Mouse (Mus musculus): ENCODE results near the gene 4930595D18Rik. TPM values are rescaled to one million over a fixed set of nuclear protein-coding genes. Genes with fewer than 3 reads are reported as not detected.

4930595D18Rik gene
- polyA plus RNA-seq, 1 experiment from 2014 or later, result not detected

GRCm38 (mm10) chr12:111192777-111193176 is 8.5 kb upstream of the 4930595D18Rik start:
- 80% methylated on average over 6 of the region's 6 CpGs for WGBS

DNA sequence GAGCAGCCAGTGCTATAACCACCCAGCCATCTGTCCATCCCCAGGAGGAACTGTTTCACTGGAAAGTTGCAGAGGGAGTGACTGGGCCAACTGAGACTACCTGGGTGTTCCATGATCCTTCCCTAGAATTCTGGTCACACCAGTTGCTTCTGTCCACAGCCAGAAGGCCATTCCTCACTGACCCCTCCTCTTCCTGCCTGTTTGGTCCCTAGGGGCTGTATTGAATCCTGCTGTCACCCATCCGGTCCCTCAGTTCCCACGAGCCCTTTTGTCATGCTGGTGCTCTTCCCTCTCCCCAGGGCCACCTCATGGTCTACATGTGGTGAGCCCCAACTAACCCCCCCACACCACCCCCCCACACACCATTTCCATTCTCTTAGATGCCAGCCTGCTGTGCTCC is 6.6 kb upstream of the 4930595D18Rik start:
- no peak overlapping the region for H3K27ac ChIP-seq
- no peaks in the 10 kb centered on the region for H3K27me3 ChIP-seq
- peaks cover 4% of the 10 kb centered on the region for H3K36me3 ChIP-seq
- H3K9me3 ChIP-seq, result no peaks in the 10 kb centered on the region
- H3K4me2 ChIP-seq (replicated peaks), result no peak overlapping the region
- ATAC-seq, result no peak
- 73% methylated on average over 2 of the region's 2 CpGs for WGBS
- H3K4me3 ChIP-seq (replicated peaks), result no peak overlapping the region
- peaks cover 17% of the 10 kb centered on the region for H3K4me1 ChIP-seq (replicated peaks)
- H3K9ac ChIP-seq (replicated peaks), result no peak overlapping the region

More at GRCm38 (mm10) chr12:111192777-111193176, 8.5 kb upstream of the 4930595D18Rik start:
- H3K4me3 ChIP-seq (replicated peaks), result no peak overlapping the region
- peaks cover 17% of the 10 kb centered on the region for H3K4me1 ChIP-seq (replicated peaks)
- peaks cover 4% of the 10 kb centered on the region for H3K36me3 ChIP-seq
- H3K4me2 ChIP-seq (replicated peaks), result no peak overlapping the region
- no peaks in the 10 kb centered on the region for H3K9me3 ChIP-seq
- no peak for ATAC-seq
- H3K9ac ChIP-seq (replicated peaks), result no peak overlapping the region
- no peak overlapping the region for H3K27ac ChIP-seq
- no peaks in the 10 kb centered on the region for H3K27me3 ChIP-seq

DNA sequence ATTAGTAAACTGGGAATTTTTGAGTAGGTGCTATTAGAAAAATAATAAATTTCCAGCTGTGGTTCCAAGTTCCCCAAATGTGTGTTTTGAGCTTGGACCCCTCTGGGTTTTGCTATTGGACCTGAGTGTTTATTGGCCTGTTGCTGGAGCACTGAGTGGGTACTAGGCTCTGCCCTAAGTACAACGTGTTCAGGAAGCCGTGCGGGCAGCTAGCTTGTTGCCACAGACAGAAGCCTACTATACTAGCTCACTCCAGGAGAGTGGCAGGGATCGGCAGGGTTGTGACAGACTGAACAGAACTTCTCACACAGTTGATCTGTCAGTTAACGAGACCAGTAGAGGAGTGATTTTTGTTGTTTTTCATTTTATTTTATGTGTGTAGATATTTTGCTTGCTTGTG is 6.1 kb upstream of the 4930595D18Rik start:
- Histone ChIP-seq H3K4me3 (replicated peaks) (no peak overlapping the region), H3K4me2 (replicated peaks) (no peak overlapping the region), H3K4me1 (replicated peaks) (peaks cover 21% of the 10 kb centered on the region), H3K9me3 (no peaks in the 10 kb centered on the region), H3K36me3 (peaks cover 4% of the 10 kb centered on the region), H3K27ac (no peak overlapping the region), H3K27me3 (no peaks in the 10 kb centered on the region), H3K9ac (replicated peaks) (no peak overlapping the region)
- WGBS, result 88% methylated on average over 5 of the region's 5 CpGs
- no peak for ATAC-seq

GRCm38 (mm10) chr12:111188295-111188694 is 4.0 kb upstream of the 4930595D18Rik start:
- Histone ChIP-seq H3K9me3 (no peaks in the 10 kb centered on the region), H3K4me1 (replicated peaks) (peaks cover 19% of the 10 kb centered on the region), H3K27ac (no peak overlapping the region), H3K9ac (replicated peaks) (no peak overlapping the region), H3K27me3 (no peaks in the 10 kb centered on the region), H3K36me3 (peaks cover 4% of the 10 kb centered on the region), H3K4me2 (replicated peaks) (no peak overlapping the region), H3K4me3 (replicated peaks) (no peak overlapping the region)
- ATAC-seq, result no peak
- 96% methylated on average over 4 of the region's 4 CpGs for WGBS

GRCm38 (mm10) chr12:111186986-111187385 is 2.7 kb upstream of the 4930595D18Rik start:
- Histone ChIP-seq H3K27ac (no peak overlapping the region), H3K4me3 (replicated peaks) (no peak overlapping the region), H3K4me2 (replicated peaks) (no peak overlapping the region), H3K36me3 (peaks cover 4% of the 10 kb centered on the region), H3K4me1 (replicated peaks) (peaks cover 11% of the 10 kb centered on the region), H3K9ac (replicated peaks) (no peak overlapping the region), H3K27me3 (no peaks in the 10 kb centered on the region), H3K9me3 (no peaks in the 10 kb centered on the region)
- ATAC-seq, result no peak
- WGBS, result 91% methylated on average over 3 of the region's 3 CpGs

GRCm38 (mm10) chr12:111182378-111182777 is 1.9 kb downstream of the 4930595D18Rik start:
- H3K9ac ChIP-seq (replicated peaks), result no peak overlapping the region
- WGBS, result 95% methylated on average over 6 of the region's 6 CpGs
- peaks cover 11% of the 10 kb centered on the region for H3K4me1 ChIP-seq (replicated peaks)
- no peak for ATAC-seq
- H3K9me3 ChIP-seq, result no peaks in the 10 kb centered on the region
- H3K27me3 ChIP-seq, result no peaks in the 10 kb centered on the region
- no peak overlapping the region for H3K4me3 ChIP-seq (replicated peaks)
- no peak overlapping the region for H3K27ac ChIP-seq
- no peak overlapping the region for H3K4me2 ChIP-seq (replicated peaks)
- no peaks in the 10 kb centered on the region for H3K36me3 ChIP-seq

- no peaks in the 10 kb centered on the region for H3K9me3 ChIP-seq
- H3K9ac ChIP-seq (replicated peaks), result no peak overlapping the region
- peaks cover 11% of the 10 kb centered on the region for H3K4me1 ChIP-seq (replicated peaks)
- no peak overlapping the region for H3K4me2 ChIP-seq (replicated peaks)
- no peak overlapping the region for H3K27ac ChIP-seq
- 91% methylated on average over 5 of the region's 5 CpGs for WGBS
- H3K27me3 ChIP-seq, result no peaks in the 10 kb centered on the region
- H3K36me3 ChIP-seq, result no peaks in the 10 kb centered on the region
- ATAC-seq, result no peak
- no peak overlapping the region for H3K4me3 ChIP-seq (replicated peaks)
Measured at GRCm38 (mm10) chr12:111181848-111182247, 2.4 kb downstream of the 4930595D18Rik start.

- ATAC-seq, result no peak
- WGBS, result 76% methylated on average over 4 of the region's 4 CpGs
- Histone ChIP-seq H3K4me2 (replicated peaks) (no peak overlapping the region), H3K9me3 (no peaks in the 10 kb centered on the region), H3K4me1 (replicated peaks) (no peaks in the 10 kb centered on the region), H3K9ac (replicated peaks) (no peak overlapping the region), H3K27ac (no peak overlapping the region), H3K27me3 (no peaks in the 10 kb centered on the region), H3K36me3 (peaks cover 11% of the 10 kb centered on the region), H3K4me3 (replicated peaks) (no peak overlapping the region)
Measured at GRCm38 (mm10) chr12:111178772-111179171, 5.5 kb downstream of the 4930595D18Rik start.

- H3K4me3 ChIP-seq (replicated peaks), result no peak overlapping the region
- H3K4me2 ChIP-seq (replicated peaks), result peak overlapping the region; percentile 31
- peaks cover 41% of the 10 kb centered on the region for H3K4me1 ChIP-seq (replicated peaks)
- ATAC-seq, result no peak
- 0 out of 2 replicates have a peak overlapping the region, but pooled peaks have one; percentile 41 for H3K9ac ChIP-seq (replicated peaks)
- no peak overlapping the region for H3K27ac ChIP-seq
- peaks cover 16% of the 10 kb centered on the region for H3K36me3 ChIP-seq
- no peaks in the 10 kb centered on the region for H3K9me3 ChIP-seq
- WGBS, result 81% methylated on average over 4 of the region's 4 CpGs
- no peaks in the 10 kb centered on the region for H3K27me3 ChIP-seq
Measured at GRCm38 (mm10) chr12:111168891-111169290, 15.4 kb downstream of the 4930595D18Rik start.

DNA sequence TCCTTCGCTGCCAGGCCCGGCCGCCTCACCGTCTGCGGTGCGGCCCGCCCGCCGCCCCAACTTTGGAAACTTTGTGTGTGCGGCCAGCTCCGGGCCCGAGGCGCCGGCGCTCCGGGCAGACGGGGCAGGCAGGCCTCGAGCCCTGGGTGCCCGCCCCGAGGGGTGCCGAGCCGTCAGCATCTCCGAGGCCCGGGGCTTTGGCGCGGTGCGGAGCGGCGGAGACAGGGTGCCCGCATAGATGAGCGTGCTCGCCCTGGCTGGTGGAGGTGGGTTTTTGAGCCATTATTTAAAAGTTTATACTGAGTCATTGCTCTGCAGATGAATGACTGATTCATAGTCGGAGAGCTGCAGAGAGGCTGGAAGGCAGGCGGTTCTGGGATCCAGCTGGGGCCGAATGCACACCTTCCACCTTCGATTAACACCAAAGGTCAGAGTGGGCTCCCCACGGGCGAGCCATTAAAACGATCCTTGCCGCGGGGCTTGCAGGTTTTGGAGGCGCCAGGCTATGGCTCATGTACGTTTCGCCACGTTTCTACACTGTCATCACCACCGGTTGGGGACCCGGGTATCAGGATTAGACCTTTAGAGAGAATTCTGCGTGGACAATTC is 17.5 kb downstream of the 4930595D18Rik start:
- under 1% methylated on average over 45 of the region's 48 CpGs for WGBS
- Histone ChIP-seq H3K36me3 (0 out of 2 replicates have a peak, but pooled peaks cover 3% of the 10 kb centered on the region), H3K9me3 (no peaks in the 10 kb centered on the region), H3K27ac (peak overlapping the region; percentile 89), H3K4me2 (replicated peaks) (peak overlapping the region; percentile 63), H3K27me3 (no peaks in the 10 kb centered on the region), H3K4me3 (replicated peaks) (peak overlapping the region; percentile 88), H3K9ac (replicated peaks) (peak overlapping the region; percentile 90), H3K4me1 (replicated peaks) (peaks cover 61% of the 10 kb centered on the region)
- ATAC-seq, result peak; percentile 29; the same call in 1 of the 2 replicates

- peaks cover 62% of the 10 kb centered on the region for H3K4me1 ChIP-seq (replicated peaks)
- ATAC-seq, result peak; percentile 22
- WGBS, result 4% methylated on average over 79 of the region's 105 CpGs
- H3K27me3 ChIP-seq, result no peaks in the 10 kb centered on the region
- peak within 1 kb of the TSS; percentile 88 for H3K4me3 ChIP-seq (replicated peaks)
- H3K27ac ChIP-seq, result peak within 1 kb of the TSS; percentile 89
- no peaks in the 10 kb centered on the region for H3K36me3 ChIP-seq
- H3K9me3 ChIP-seq, result no peaks in the 10 kb centered on the region
- peak within 1 kb of the TSS; percentile 63 for H3K4me2 ChIP-seq (replicated peaks)
- H3K9ac ChIP-seq (replicated peaks), result peak within 1 kb of the TSS; percentile 90
Measured at GRCm38 (mm10) chr12:111165831-111166591, 18.3 kb downstream of the 4930595D18Rik start, which contains the start of gene Traf3. TSS of gene Traf3 (plus strand) at chr12:111166370.

GRCm38 (mm10) chr12:111165146-111165812 is 19.0 kb downstream of the 4930595D18Rik start:
- Histone ChIP-seq H3K9me3 (no peaks in the 10 kb centered on the region), H3K4me2 (replicated peaks) (peak overlapping the region; percentile 63), H3K4me3 (replicated peaks) (peak overlapping the region; percentile 88), H3K36me3 (no peaks in the 10 kb centered on the region), H3K27ac (peak overlapping the region; percentile 89), H3K4me1 (replicated peaks) (peaks cover 62% of the 10 kb centered on the region), H3K9ac (replicated peaks) (no peak overlapping the region; the same call in 1 of the 2 replicates), H3K27me3 (no peaks in the 10 kb centered on the region)
- 66% methylated on average over 10 of the region's 10 CpGs for WGBS
- ATAC-seq, result no peak; the same call in 1 of the 2 replicates

Data from midbrain, embryonic 13.5 days (tissue).